Mouse (Mus musculus) left cerebral cortex, adult 2 months (tissue): ENCODE data around the gene Tph1. TPM values are rescaled to one million over a fixed set of nuclear protein-coding genes. Genes with fewer than 3 reads are reported as not detected.

ENCODE experiments used
- DNase-seq, 2 experiments: peaks; one replicate each; pipeline ENCODE4 v3.0.0; 2021 to 2022; ENCODE audit warnings: low spot score in 2 of 2, mixed read lengths in 1 of 2; ENCODE audit errors: extremely low spot score in 1 of 2
- H3K27ac ChIP-seq: fragments of 200-600 bp; 2 replicates; pipeline ENCODE4 v1.8.1; 2022
- H3K4me3 ChIP-seq: fragments of 200-600 bp; 2 replicates; pipeline ENCODE4 v1.8.1; 2022
- CTCF ChIP-seq: fragments of 200-600 bp; IDR thresholded peaks from 2 replicates; pipeline ENCODE4 v1.8.1; 2022; ENCODE audit warnings: antibody characterized with exemption, mild to moderate bottlenecking, moderate library complexity
- intact Hi-C: fragments of 180-260 bp; cut with DNase I; formaldehyde crosslinking; loops from one replicate; pipeline ENCODE4 v1.15.1; 2025
- total RNA-seq, 2 experiments: library from RNA; stranded (reverse); gene quantifications; 2 replicates each; pipeline ENCODE4 v1.2.3; 2021

Tph1 gene
- total RNA-seq, 2 experiments from 2014 or later = not detected

GRCm38 (mm10) chr7:46640062-46640461 lies 32.3 kb downstream of the Tph1 start:
- TF ChIP-seq CTCF = no peak
- no peak for DNase-seq
- peak overlapping the region; percentile 93 for H3K27ac ChIP-seq
- peak overlapping the region; percentile 67 for H3K4me3 ChIP-seq
- intact Hi-C loops = no loop called here

GRCm38 (mm10) chr7:46639692-46640031 lies 32.7 kb downstream of the Tph1 start, which contains the start of gene Sergef:
Sergef (minus strand) TSS chr7:46639807.
- Histone ChIP-seq H3K27ac (peak within 1 kb of the TSS; percentile 93), H3K4me3 (peak within 1 kb of the TSS; percentile 67)
- peak; percentile 89 to 90 for DNase-seq
- TF ChIP-seq CTCF = no peak; the same call in 1 of the 2 replicates
- intact Hi-C loops = loop anchor here (2.0 kb wide), 1 partner anchor 71 kb away; the partner anchor contains the start of gene Saal1

GRCm38 (mm10) chr7:46638889-46639691 lies 33.2 kb downstream of the Tph1 start:
- DNase-seq = peak in 1 of 2 experiments; percentile 27
- intact Hi-C loops = loop anchor here (2.0 kb wide), 1 partner anchor 72 kb away; the partner anchor contains the start of gene Saal1

GRCm38 (mm10) chr7:46628375-46628975 lies 43.9 kb downstream of the Tph1 start:
- peak in 1 of 2 experiments; percentile 50 for DNase-seq
- H3K4me3 ChIP-seq = no peak overlapping the region
- no peak overlapping the region for H3K27ac ChIP-seq
- TF ChIP-seq CTCF = peak; percentile 23
- intact Hi-C loops = no loop called here

More at GRCm38 (mm10) chr7:46638889-46639691, 33.2 kb downstream of the Tph1 start:
- Histone ChIP-seq H3K4me3 (peak overlapping the region; percentile 67), H3K27ac (peak overlapping the region; percentile 93)
- no peak for TF ChIP-seq CTCF

- DNase-seq = no peak
- no peak for TF ChIP-seq CTCF
- no peak overlapping the region for H3K4me3 ChIP-seq
- intact Hi-C loops = no loop called here
- peak overlapping the region; percentile 53; the same call in 1 of the 2 replicates for H3K27ac ChIP-seq
Measured at GRCm38 (mm10) chr7:46623979-46624378, 48.4 kb downstream of the Tph1 start.

- peak overlapping the region; percentile 59 for H3K27ac ChIP-seq
- no peak for TF ChIP-seq CTCF
- peak; percentile 49 to 57 for DNase-seq
- intact Hi-C loops = no loop called here
- no peak overlapping the region for H3K4me3 ChIP-seq
Measured at GRCm38 (mm10) chr7:46618416-46619110, 53.8 kb downstream of the Tph1 start.

GRCm38 (mm10) chr7:46616429-46617005 lies 55.8 kb downstream of the Tph1 start:
- no peak overlapping the region for H3K4me3 ChIP-seq
- H3K27ac ChIP-seq = peak overlapping the region; percentile 53; the same call in 1 of the 2 replicates
- no peak for TF ChIP-seq CTCF
- no peak for DNase-seq
- intact Hi-C loops = no loop called here

GRCm38 (mm10) chr7:46615256-46615977 lies 56.9 kb downstream of the Tph1 start:
- TF ChIP-seq CTCF = no peak
- intact Hi-C loops = no loop called here
- DNase-seq = no peak

GRCm38 (mm10) chr7:46614263-46614662 lies 58.1 kb downstream of the Tph1 start:
- DNase-seq = no peak
- H3K27ac ChIP-seq = no peak overlapping the region
- intact Hi-C loops = no loop called here
- H3K4me3 ChIP-seq = no peak overlapping the region
- TF ChIP-seq CTCF = no peak

More at GRCm38 (mm10) chr7:46615256-46615977, 56.9 kb downstream of the Tph1 start:
- Histone ChIP-seq H3K4me3 (no peak overlapping the region), H3K27ac (no peak overlapping the region)

GRCm38 (mm10) chr7:46613091-46613490 lies 59.2 kb downstream of the Tph1 start:
- no peak overlapping the region for H3K4me3 ChIP-seq
- no peak overlapping the region for H3K27ac ChIP-seq
- peak in 1 of 2 experiments; percentile 19 for DNase-seq
- intact Hi-C loops = no loop called here
- TF ChIP-seq CTCF = no peak

- no peak for TF ChIP-seq CTCF
- DNase-seq = no peak
- intact Hi-C loops = no loop called here
- Histone ChIP-seq H3K4me3 (no peak overlapping the region), H3K27ac (no peak overlapping the region)
Measured at GRCm38 (mm10) chr7:46612421-46612937, 59.9 kb downstream of the Tph1 start.
